Mouse (Mus musculus) embryonic facial prominence, embryonic 14.5 days (tissue): Measurements from ENCODE around the gene Mgst2. TPM values are rescaled to one million over a fixed set of nuclear protein-coding genes. Genes with fewer than 3 reads are reported as not detected.

Source experiments
- ATAC-seq: fragments of 200-750 bp; cut with Nextera tagmentation; 2 replicates; pipeline ENCODE4 v1.8.0; 2017; ENCODE audit warnings: low read depth, moderate number of reproducible peaks, moderate TSS enrichment
- DNase-seq: peaks from one replicate; pipeline ENCODE4 v3.0.0-alpha.2; 2015; ENCODE audit warnings: low spot score
- H3K27ac ChIP-seq: fragments of 300-500 bp; sonication (generic); replicated peaks from 2 replicates; pipeline ENCODE4 v1.5.1; 2014; ENCODE audit warnings: low read depth, mild to moderate bottlenecking, low read length, moderate library complexity
- H3K27me3 ChIP-seq: fragments of 300-500 bp; sonication (generic); replicated peaks from 2 replicates; pipeline ENCODE4 v1.6.1; 2014; ENCODE audit warnings: low read length; ENCODE audit not compliant: control insufficient read depth, insufficient read depth
- H3K36me3 ChIP-seq: fragments of 300-500 bp; sonication (generic); 2 replicates; pipeline ENCODE4 v1.6.1; 2014; ENCODE audit warnings: low read length, mixed read lengths; ENCODE audit not compliant: control insufficient read depth, insufficient read depth
- H3K4me1 ChIP-seq: fragments of 300-500 bp; sonication (generic); 2 replicates; pipeline ENCODE4 v1.6.1; 2014; ENCODE audit warnings: antibody characterized with exemption, low read length; ENCODE audit not compliant: control insufficient read depth, insufficient read depth
- H3K4me2 ChIP-seq: fragments of 300-500 bp; sonication (generic); 2 replicates; pipeline ENCODE4 v1.6.1; 2014; ENCODE audit warnings: low read depth, mild to moderate bottlenecking, low read length, moderate library complexity, mixed read lengths
- H3K4me3 ChIP-seq: fragments of 300-500 bp; sonication (generic); 2 replicates; pipeline ENCODE4 v1.5.1; 2014; ENCODE audit warnings: low read depth, mild to moderate bottlenecking, low read length
- H3K9ac ChIP-seq: fragments of 300-500 bp; sonication (generic); 2 replicates; pipeline ENCODE4 v1.6.1; 2014; ENCODE audit warnings: low read depth, mild to moderate bottlenecking, low read length, moderate library complexity, mixed read lengths
- H3K9me3 ChIP-seq: fragments of 300-500 bp; sonication (generic); 2 replicates; pipeline ENCODE4 v1.6.1; 2016; ENCODE audit warnings: low read length; ENCODE audit not compliant: control insufficient read depth
- WGBS: fragments of 180-500 bp; shearing (Covaris S2); extraction: QIAGEN DNeasy Blood & Tissue Kit; methylation state at CpG from one replicate; pipeline ENCODE4 v1.1.7; 2014; 5-methylcytosine and 5-hydroxymethylcytosine counted together
- polyA plus RNA-seq: library from polyadenylated mRNA; unstranded; fragments of >200 nt; fragmentation: Nextera tagmentation; extraction: Ambion mirVana; gene quantifications from 2 replicates; pipeline ENCODE4 v1.2.1, GENCODE M21; 2014

Mgst2 gene
- polyA plus RNA-seq, 1 experiment from 2014 or later, result 6.6 TPM

- ATAC-seq, result no peak
- peak overlapping the region; percentile 81 for H3K27ac ChIP-seq
- H3K9ac ChIP-seq, result peak overlapping the region; percentile 57
Observed at GRCm38 (mm10) chr3:51700731-51701280, 40.6 kb downstream of the Mgst2 start.

DNA sequence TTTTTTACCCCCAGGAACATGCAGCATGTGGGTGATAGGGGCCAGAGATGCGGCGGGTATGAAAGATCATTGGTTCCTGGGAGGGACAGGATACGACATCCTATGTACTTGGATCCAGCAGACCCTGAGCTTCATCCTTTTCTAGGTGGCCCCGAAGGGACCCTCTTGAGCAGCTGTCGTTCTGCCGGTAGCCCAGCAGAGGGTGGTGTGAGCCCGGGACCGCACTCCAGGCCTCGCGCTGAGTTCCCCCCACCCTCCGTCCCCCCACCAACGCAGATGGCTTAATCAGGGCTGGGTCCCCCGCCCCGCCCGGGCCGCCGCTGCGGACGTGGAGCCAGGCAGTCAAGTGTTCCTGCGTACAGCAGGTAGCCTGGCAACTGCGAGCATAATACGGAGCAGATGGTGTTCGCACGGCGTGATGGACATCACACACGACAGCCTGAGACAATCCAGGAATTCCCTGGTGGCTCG, 41.2 kb downstream of the Mgst2 start:
- peaks cover 23% of the 10 kb centered on the region for H3K4me1 ChIP-seq
- H3K9me3 ChIP-seq, result no peaks in the 10 kb centered on the region
- H3K4me3 ChIP-seq, result peak overlapping the region; percentile 40
- no peaks in the 10 kb centered on the region for H3K36me3 ChIP-seq
- peak overlapping the region; percentile 81 for H3K27ac ChIP-seq
- peak overlapping the region; percentile 74 for H3K4me2 ChIP-seq
- H3K27me3 ChIP-seq, result no peaks in the 10 kb centered on the region
- WGBS, result 1% methylated on average over 23 of the region's 27 CpGs
- peak overlapping the region; percentile 57 for H3K9ac ChIP-seq
- DNase-seq, result peak; percentile 95
- ATAC-seq, result peak; percentile 95

More at GRCm38 (mm10) chr3:51700731-51701280, 40.6 kb downstream of the Mgst2 start:
- H3K36me3 ChIP-seq, result no peaks in the 10 kb centered on the region
- WGBS, result 13% methylated on average over 15 of the region's 15 CpGs
- DNase-seq, result peak; percentile 72
- H3K4me3 ChIP-seq, result peak overlapping the region; percentile 40
- peak overlapping the region; percentile 74 for H3K4me2 ChIP-seq
- no peaks in the 10 kb centered on the region for H3K27me3 ChIP-seq
- peaks cover 23% of the 10 kb centered on the region for H3K4me1 ChIP-seq
- no peaks in the 10 kb centered on the region for H3K9me3 ChIP-seq

DNA sequence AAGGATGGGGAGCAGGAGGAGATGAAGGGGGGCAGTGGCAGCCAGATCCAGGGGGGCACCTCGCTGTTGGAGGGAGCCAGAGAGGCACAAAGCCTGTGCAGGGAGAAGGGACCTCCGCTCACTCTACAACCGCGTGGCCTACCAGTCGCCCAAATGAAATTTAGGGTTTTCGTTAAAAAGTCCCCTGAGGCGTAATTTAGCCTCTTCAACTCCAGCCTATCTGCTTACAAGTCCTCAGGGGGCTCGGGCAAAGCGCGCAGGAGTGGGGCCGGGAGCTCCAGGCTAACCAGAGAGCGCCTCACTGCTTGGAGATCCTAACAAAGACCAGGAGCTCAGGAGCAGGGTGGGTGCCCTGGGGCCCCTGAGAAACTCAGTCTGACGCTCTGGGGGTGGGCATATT, 41.8 kb downstream of the Mgst2 start:
- Histone ChIP-seq H3K36me3 (no peaks in the 10 kb centered on the region), H3K27ac (peak overlapping the region; percentile 81), H3K4me2 (peak overlapping the region; percentile 74), H3K4me3 (peak overlapping the region; percentile 40), H3K4me1 (peaks cover 23% of the 10 kb centered on the region), H3K9ac (peak overlapping the region; percentile 57), H3K9me3 (no peaks in the 10 kb centered on the region), H3K27me3 (no peaks in the 10 kb centered on the region)
- DNase-seq, result peak; percentile 76
- ATAC-seq, result peak; percentile 75
- WGBS, result 7% methylated on average over 13 of the region's 13 CpGs

DNA sequence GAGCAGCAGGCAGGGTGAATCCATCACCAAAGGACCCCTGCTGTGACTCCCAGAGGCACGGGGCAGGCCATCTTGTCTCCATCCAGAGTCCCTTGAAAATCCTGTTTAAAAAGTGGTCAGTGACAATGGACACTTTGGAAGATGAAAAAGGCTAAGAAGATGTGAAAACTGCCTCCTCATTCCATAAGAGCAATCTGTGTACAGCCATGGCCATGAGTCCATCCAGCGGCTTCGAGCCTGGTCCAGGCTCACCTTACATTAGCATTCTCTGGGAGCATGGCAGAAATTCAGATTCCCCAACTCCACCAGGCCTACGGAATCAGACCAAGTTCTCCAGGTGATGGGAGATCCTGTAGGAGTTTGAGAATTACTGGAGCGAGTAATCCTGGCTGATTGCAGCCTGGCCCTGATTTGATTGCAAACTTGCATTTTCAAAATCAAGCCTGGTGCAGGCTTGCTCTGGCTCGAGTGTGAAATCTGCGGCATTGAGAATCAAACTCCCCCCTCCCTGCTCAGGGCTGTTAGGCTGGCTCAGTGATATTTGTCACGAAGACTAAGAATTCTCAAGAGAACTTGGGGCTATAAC, 42.6 kb downstream of the Mgst2 start:
- no peak overlapping the region for H3K4me3 ChIP-seq
- no peaks in the 10 kb centered on the region for H3K36me3 ChIP-seq
- no peaks in the 10 kb centered on the region for H3K27me3 ChIP-seq
- ATAC-seq (no peak), DNase-seq (peak; percentile 21)
- no peak overlapping the region for H3K9ac ChIP-seq
- 45% methylated on average over 8 of the region's 8 CpGs for WGBS
- peaks cover 23% of the 10 kb centered on the region for H3K4me1 ChIP-seq
- peak overlapping the region; percentile 81; the same call in 1 of the 2 replicates for H3K27ac ChIP-seq
- no peak overlapping the region for H3K4me2 ChIP-seq
- H3K9me3 ChIP-seq, result no peaks in the 10 kb centered on the region

GRCm38 (mm10) chr3:51703478-51703877, 43.3 kb downstream of the Mgst2 start:
- peaks cover 29% of the 10 kb centered on the region for H3K4me1 ChIP-seq
- 41% methylated on average over 8 of the region's 8 CpGs for WGBS
- H3K4me2 ChIP-seq, result no peak overlapping the region
- H3K27ac ChIP-seq, result no peak overlapping the region
- no peak overlapping the region for H3K9ac ChIP-seq
- ATAC-seq (no peak), DNase-seq (no peak)
- no peaks in the 10 kb centered on the region for H3K27me3 ChIP-seq
- no peak overlapping the region for H3K4me3 ChIP-seq
- no peaks in the 10 kb centered on the region for H3K36me3 ChIP-seq
- no peaks in the 10 kb centered on the region for H3K9me3 ChIP-seq

GRCm38 (mm10) chr3:51705220-51705619, 45.1 kb downstream of the Mgst2 start:
- no peaks in the 10 kb centered on the region for H3K9me3 ChIP-seq
- ATAC-seq (no peak), DNase-seq (no peak)
- no peaks in the 10 kb centered on the region for H3K27me3 ChIP-seq
- no peaks in the 10 kb centered on the region for H3K36me3 ChIP-seq
- no peak overlapping the region for H3K9ac ChIP-seq
- no peak overlapping the region for H3K4me2 ChIP-seq
- peaks cover 36% of the 10 kb centered on the region for H3K4me1 ChIP-seq
- WGBS, result 87% methylated on average over 7 of the region's 7 CpGs
- no peak overlapping the region for H3K27ac ChIP-seq
- H3K4me3 ChIP-seq, result no peak overlapping the region

DNA sequence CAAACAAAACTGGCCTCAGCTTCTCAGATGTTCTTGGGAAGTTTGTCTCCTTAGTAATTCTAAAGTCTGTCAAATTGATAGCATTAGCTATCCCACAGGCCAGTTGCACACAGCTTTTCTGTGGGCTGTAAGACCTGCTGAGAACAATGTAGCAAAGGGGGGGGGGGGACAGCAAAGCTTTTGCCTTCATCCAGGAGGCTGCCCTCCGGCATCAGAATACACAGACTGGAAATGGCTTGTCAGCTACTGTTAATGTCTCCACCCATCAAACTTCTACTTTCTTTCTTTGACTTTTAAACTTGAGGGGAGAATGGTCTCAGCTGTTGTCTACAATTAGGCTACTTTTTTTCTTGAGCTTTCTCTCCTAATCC, 48.2 kb downstream of the Mgst2 start:
- Histone ChIP-seq H3K9ac (no peak overlapping the region), H3K36me3 (no peaks in the 10 kb centered on the region), H3K4me3 (no peak overlapping the region), H3K9me3 (no peaks in the 10 kb centered on the region), H3K27ac (peak overlapping the region; percentile 61), H3K4me2 (no peak overlapping the region; the same call in 1 of the 2 replicates), H3K27me3 (no peaks in the 10 kb centered on the region), H3K4me1 (peaks cover 18% of the 10 kb centered on the region)
- 40% methylated on average over 1 of the region's 1 CpGs for WGBS
- no peak for DNase-seq
- peak; percentile 21; the same call in 1 of the 2 replicates for ATAC-seq

DNA sequence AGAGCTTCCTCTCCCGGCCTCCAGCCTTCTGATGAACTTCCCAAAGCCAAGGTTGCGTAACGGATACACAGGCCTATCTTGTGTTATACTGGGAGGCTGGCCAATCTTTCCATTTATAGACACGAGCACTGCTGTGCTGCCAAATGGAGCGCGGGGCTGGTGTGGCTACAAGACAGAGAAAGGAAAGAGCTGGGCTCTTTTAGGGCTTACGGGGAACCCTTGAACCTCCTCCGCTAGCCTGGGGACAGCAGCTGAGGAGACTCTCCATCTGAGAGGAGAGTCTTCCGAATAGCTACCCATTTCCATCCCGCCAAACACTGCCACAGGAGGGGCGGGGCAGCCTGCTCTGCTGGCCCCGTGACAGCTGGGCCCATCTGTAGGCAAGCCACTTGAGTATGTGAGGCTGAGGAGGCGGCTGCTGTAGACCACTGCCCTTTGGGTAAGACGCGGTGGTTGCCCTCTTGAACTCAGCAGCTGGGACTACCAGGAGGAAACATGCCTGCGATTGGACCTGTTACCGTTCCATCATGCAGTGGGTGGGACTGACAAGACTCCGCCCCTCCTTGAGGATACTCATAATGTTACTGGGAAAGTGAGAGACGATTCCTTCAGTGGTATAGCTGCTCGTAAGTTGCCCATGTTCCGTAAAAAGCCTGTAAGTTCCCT, 48.7 kb downstream of the Mgst2 start:
- Histone ChIP-seq H3K4me2 (peak overlapping the region; percentile 29; the same call in 1 of the 2 replicates), H3K27ac (peak overlapping the region; percentile 61), H3K9me3 (no peaks in the 10 kb centered on the region), H3K4me3 (peak overlapping the region; percentile 12; the same call in 1 of the 2 replicates), H3K27me3 (no peaks in the 10 kb centered on the region), H3K9ac (no peak overlapping the region), H3K4me1 (peaks cover 16% of the 10 kb centered on the region), H3K36me3 (no peaks in the 10 kb centered on the region)
- 55% methylated on average over 21 of the region's 21 CpGs for WGBS
- DNase-seq (peak; percentile 96), ATAC-seq (peak; percentile 92)
